Mouse (Mus musculus): ENCODE data around the gene Wwox. TPM values are rescaled to one million over a fixed set of nuclear protein-coding genes. Genes with fewer than 3 reads are reported as not detected.

Wwox gene
- polyA plus RNA-seq, 2 experiments: 2.5 to 2.6 TPM

DNA sequence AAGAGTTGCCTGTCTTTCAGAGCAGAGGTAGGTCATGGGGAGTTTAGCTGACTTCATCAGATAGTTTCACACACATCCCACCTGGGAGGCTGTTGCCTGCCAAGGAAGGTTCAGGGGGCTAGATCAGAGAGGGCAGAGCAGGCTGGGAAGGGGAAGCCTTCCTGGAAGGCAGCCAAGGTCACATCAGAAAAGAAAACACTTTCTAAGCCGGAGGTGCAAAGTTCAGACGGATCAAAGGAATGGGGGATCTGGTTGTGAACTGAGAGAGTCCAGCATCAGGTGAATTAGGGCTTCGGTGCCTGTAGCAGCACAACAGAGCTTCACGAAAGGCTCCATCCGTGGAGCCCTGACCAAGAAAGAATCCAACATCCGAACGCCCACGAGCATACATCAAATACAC, 488.0 kb downstream of the Wwox start:
- Histone ChIP-seq H3K9me3 (ENCODE audit: control insufficient read depth, low read length) (no peaks in the 10 kb centered on the region), H3K27ac (no peak overlapping the region), H3K27me3 (ENCODE audit: control insufficient read depth, insufficient read depth, low read length) (no peaks in the 10 kb centered on the region), H3K4me3 (ENCODE audit: insufficient read depth in 1 of 2, low read depth in 2 of 2, low read length in 2 of 2) (no peak overlapping the region), H3K9ac (replicated peaks) (no peak overlapping the region), H3K4me2 (ENCODE audit: low read depth) (no peak overlapping the region), H3K36me3 (replicated peaks; ENCODE audit: control insufficient read depth, insufficient read depth, low read depth) (no peaks in the 10 kb centered on the region), H3K4me1 (replicated peaks; ENCODE audit: control insufficient read depth in 2 of 2, insufficient read depth in 2 of 2, low read length in 1 of 2) (peaks cover 0 to 5% of the 10 kb centered on the region in 2 experiments; a peak in 1 of 4 replicates)
- no peak for TF ChIP-seq EP300 (IDR thresholded peaks at IDR 0.05; ENCODE audit: low read depth)
- no peak for TF ChIP-seq CTCF (IDR thresholded peaks at IDR 0.05; ENCODE audit: low read depth)
- peak; percentile 28; the same call in 1 of the 2 replicates for ATAC-seq (ENCODE audit: insufficient read depth)
- WGBS (ENCODE audit: insufficient replicate concordance): 52% methylated on average over 8 of the region's 8 CpGs
- peak in 2 of 3 experiments; percentile 20 to 33 for DNase-seq (ENCODE audit: low read depth in 3 of 3, low spot score in 3 of 3)

- Histone ChIP-seq H3K27me3 (ENCODE audit: control insufficient read depth, insufficient read depth, low read length) (no peaks in the 10 kb centered on the region), H3K9me3 (ENCODE audit: control insufficient read depth, low read length) (no peaks in the 10 kb centered on the region), H3K4me2 (ENCODE audit: low read depth) (no peak overlapping the region), H3K27ac (no peak overlapping the region), H3K36me3 (replicated peaks; ENCODE audit: control insufficient read depth, insufficient read depth, low read depth) (no peaks in the 10 kb centered on the region), H3K4me3 (ENCODE audit: insufficient read depth in 1 of 2, low read depth in 2 of 2, low read length in 2 of 2) (no peak overlapping the region), H3K4me1 (replicated peaks; ENCODE audit: control insufficient read depth in 2 of 2, insufficient read depth in 2 of 2, low read length in 1 of 2) (peaks cover 0 to 5% of the 10 kb centered on the region in 2 experiments; a peak in 1 of 4 replicates), H3K9ac (replicated peaks) (no peak overlapping the region)
- WGBS (ENCODE audit: insufficient replicate concordance): 31% methylated on average over 4 of the region's 4 CpGs
- no peak for ATAC-seq (ENCODE audit: insufficient read depth)
- DNase-seq (ENCODE audit: low read depth in 3 of 3, low spot score in 3 of 3): no peak
- TF ChIP-seq EP300 (IDR thresholded peaks at IDR 0.05; ENCODE audit: low read depth): no peak
- TF ChIP-seq CTCF (IDR thresholded peaks at IDR 0.05; ENCODE audit: low read depth): no peak
Measured at GRCm38 (mm10) chr8:114927917-114928316, 488.5 kb downstream of the Wwox start.

- no peak overlapping the region for H3K4me3 ChIP-seq (ENCODE audit: insufficient read depth in 1 of 2, low read depth in 2 of 2, low read length in 2 of 2)
- TF ChIP-seq EP300 (IDR thresholded peaks at IDR 0.05; ENCODE audit: low read depth) (no peak), CTCF (IDR thresholded peaks at IDR 0.05; ENCODE audit: low read depth) (no peak)
- peaks cover 0 to 5% of the 10 kb centered on the region in 2 experiments; a peak in 1 of 4 replicates for H3K4me1 ChIP-seq (replicated peaks; ENCODE audit: control insufficient read depth in 2 of 2, insufficient read depth in 2 of 2, low read length in 1 of 2)
- no peak for DNase-seq (ENCODE audit: low read depth in 3 of 3, low spot score in 3 of 3)
- 34% methylated on average over 4 of the region's 4 CpGs for whole genome bisulfite sequencing (ENCODE audit: insufficient replicate concordance)
- ATAC-seq (ENCODE audit: insufficient read depth): no peak
- no peak overlapping the region for H3K4me2 ChIP-seq (ENCODE audit: low read depth)
- H3K9ac ChIP-seq (replicated peaks): no peak overlapping the region
- no peak overlapping the region for H3K27ac ChIP-seq
- H3K27me3 ChIP-seq (ENCODE audit: control insufficient read depth, insufficient read depth, low read length): no peaks in the 10 kb centered on the region
- H3K9me3 ChIP-seq (ENCODE audit: control insufficient read depth, low read length): no peaks in the 10 kb centered on the region
- no peaks in the 10 kb centered on the region for H3K36me3 ChIP-seq (replicated peaks; ENCODE audit: control insufficient read depth, insufficient read depth, low read depth)
Measured at GRCm38 (mm10) chr8:114929597-114929996, 490.1 kb downstream of the Wwox start.

GRCm38 (mm10) chr8:114932071-114932630, 492.7 kb downstream of the Wwox start:
- ATAC-seq (ENCODE audit: insufficient read depth) (no peak), DNase-seq (ENCODE audit: low read depth in 3 of 3, low spot score in 3 of 3) (no peak)
- TF ChIP-seq EP300 (IDR thresholded peaks at IDR 0.05; ENCODE audit: low read depth) (no peak), CTCF (IDR thresholded peaks at IDR 0.05; ENCODE audit: low read depth) (no peak)
- no peak overlapping the region for H3K4me2 ChIP-seq (ENCODE audit: low read depth)
- 66% methylated on average over 18 of the region's 18 CpGs for WGBS (ENCODE audit: insufficient replicate concordance)
- peaks cover 0 to 5% of the 10 kb centered on the region in 2 experiments; a peak in 1 of 4 replicates for H3K4me1 ChIP-seq (replicated peaks; ENCODE audit: control insufficient read depth in 2 of 2, insufficient read depth in 2 of 2, low read length in 1 of 2)
- no peaks in the 10 kb centered on the region for H3K9me3 ChIP-seq (ENCODE audit: control insufficient read depth, low read length)
- no peak overlapping the region for H3K27ac ChIP-seq
- no peaks in the 10 kb centered on the region for H3K27me3 ChIP-seq (ENCODE audit: control insufficient read depth, insufficient read depth, low read length)
- no peak overlapping the region for H3K4me3 ChIP-seq (ENCODE audit: insufficient read depth in 1 of 2, low read depth in 2 of 2, low read length in 2 of 2)
- no peak overlapping the region for H3K9ac ChIP-seq (replicated peaks)
- no peaks in the 10 kb centered on the region for H3K36me3 ChIP-seq (replicated peaks; ENCODE audit: control insufficient read depth, insufficient read depth, low read depth)

DNA sequence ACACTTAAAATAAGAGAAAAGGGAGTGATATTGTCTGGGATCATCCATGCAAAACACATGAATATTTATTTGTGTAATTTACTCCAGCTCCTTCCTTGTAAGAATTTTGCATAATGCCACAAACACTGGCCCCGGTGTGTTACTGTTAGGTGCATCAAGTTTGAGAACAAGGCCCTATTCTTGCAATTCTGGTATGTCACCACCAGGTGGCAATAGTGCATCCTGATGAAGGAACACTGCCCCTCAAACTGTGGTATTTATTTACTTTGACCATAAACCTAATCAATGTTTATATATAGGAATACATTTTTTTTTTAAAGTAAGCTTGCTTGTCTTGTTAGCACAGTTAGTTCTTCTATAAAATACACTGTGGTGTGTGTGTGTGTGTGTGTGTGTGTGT, 493.8 kb downstream of the Wwox start:
- peaks cover 0 to 5% of the 10 kb centered on the region in 2 experiments; a peak in 1 of 4 replicates for H3K4me1 ChIP-seq (replicated peaks; ENCODE audit: control insufficient read depth in 2 of 2, insufficient read depth in 2 of 2, low read length in 1 of 2)
- H3K9ac ChIP-seq (replicated peaks): no peak overlapping the region
- no peak for DNase-seq (ENCODE audit: low read depth in 3 of 3, low spot score in 3 of 3)
- H3K4me2 ChIP-seq (ENCODE audit: low read depth): no peak overlapping the region
- WGBS (ENCODE audit: insufficient replicate concordance): 78% methylated on average over 1 of the region's 1 CpGs
- H3K9me3 ChIP-seq (ENCODE audit: control insufficient read depth, low read length): no peaks in the 10 kb centered on the region
- ATAC-seq (ENCODE audit: insufficient read depth): no peak
- H3K27me3 ChIP-seq (ENCODE audit: control insufficient read depth, insufficient read depth, low read length): no peaks in the 10 kb centered on the region
- no peak overlapping the region for H3K27ac ChIP-seq
- H3K4me3 ChIP-seq (ENCODE audit: insufficient read depth in 1 of 2, low read depth in 2 of 2, low read length in 2 of 2): no peak overlapping the region
- H3K36me3 ChIP-seq (replicated peaks; ENCODE audit: control insufficient read depth, insufficient read depth, low read depth): no peaks in the 10 kb centered on the region
- TF ChIP-seq CTCF (IDR thresholded peaks at IDR 0.05; ENCODE audit: low read depth) (peak; percentile 75), EP300 (IDR thresholded peaks at IDR 0.05; ENCODE audit: low read depth) (no peak)

All from liver, embryonic 14.5 days (tissue).